Mouse (Mus musculus) bone marrow macrophage, adult 2 months (primary cell): ENCODE data around the gene Crhr2.

Experiments used
- CTCF ChIP-seq: IDR thresholded peaks from 2 replicates; pipeline ENCODE4 v1.5.1; 2012; ENCODE audit warnings: low read depth, mild to moderate bottlenecking, low read length, moderate library complexity
- POLR2A ChIP-seq: IDR thresholded peaks from 2 replicates; pipeline ENCODE4 v1.6.1; 2012; ENCODE audit warnings: mild to moderate bottlenecking, low read depth, low read length, borderline replicate concordance

GRCm38 (mm10) chr6:55133425-55133824 lies 609 bp upstream of the Crhr2 start:
- no peak for TF ChIP-seq CTCF
- no peak for TF ChIP-seq POLR2A
